Mouse (Mus musculus): ENCODE results near the gene Mical3. TPM values are rescaled to one million over a fixed set of nuclear protein-coding genes. Genes with fewer than 3 reads are reported as not detected.

Gene Mical3
- polyA plus RNA-seq, 1 experiment from 2014 or later, result 33.8 TPM

- Histone ChIP-seq H3K4me2 (no peak overlapping the region), H3K27ac (no peak overlapping the region), H3K36me3 (peaks cover 72% of the 10 kb centered on the region), H3K27me3 (no peaks in the 10 kb centered on the region), H3K9ac (no peak overlapping the region), H3K9me3 (no peaks in the 10 kb centered on the region), H3K4me3 (no peak overlapping the region), H3K4me1 (replicated peaks) (peaks cover 10% of the 10 kb centered on the region)
- WGBS, result 95% methylated on average over 8 of the region's 8 CpGs
- no peak for ATAC-seq (ENCODE audit: low FRiP score)
These were observed 121.1 kb downstream of the Mical3 start for GRCm38 (mm10) chr6:121009651-121010050.

- no peak overlapping the region for H3K27ac ChIP-seq
- WGBS, result 53% methylated on average over 4 of the region's 4 CpGs
- H3K27me3 ChIP-seq, result no peaks in the 10 kb centered on the region
- H3K36me3 ChIP-seq, result peaks cover 71% of the 10 kb centered on the region
- H3K9ac ChIP-seq, result no peak overlapping the region
- ATAC-seq (ENCODE audit: low FRiP score), result no peak
- H3K4me3 ChIP-seq, result no peak overlapping the region
- no peak overlapping the region for H3K4me2 ChIP-seq
- H3K9me3 ChIP-seq, result no peaks in the 10 kb centered on the region
- peaks cover 5% of the 10 kb centered on the region for H3K4me1 ChIP-seq (replicated peaks)
These were observed 125.8 kb downstream of the Mical3 start for GRCm38 (mm10) chr6:121004959-121005358.

GRCm38 (mm10) chr6:121002952-121003351, 127.8 kb downstream of the Mical3 start:
- peaks cover 5% of the 10 kb centered on the region for H3K4me1 ChIP-seq (replicated peaks)
- H3K4me2 ChIP-seq, result no peak overlapping the region
- H3K9me3 ChIP-seq, result no peaks in the 10 kb centered on the region
- ATAC-seq (ENCODE audit: low FRiP score), result 0 out of 2 replicates have a peak, but pooled peaks have one; percentile 40
- H3K4me3 ChIP-seq, result no peak overlapping the region
- 70% methylated on average over 3 of the region's 3 CpGs for WGBS
- no peaks in the 10 kb centered on the region for H3K27me3 ChIP-seq
- H3K27ac ChIP-seq, result no peak overlapping the region
- peaks cover 67% of the 10 kb centered on the region for H3K36me3 ChIP-seq
- no peak overlapping the region for H3K9ac ChIP-seq

GRCm38 (mm10) chr6:120999860-121000526, 130.8 kb downstream of the Mical3 start:
- ATAC-seq (ENCODE audit: low FRiP score), result no peak
- 88% methylated on average over 8 of the region's 8 CpGs for WGBS

GRCm38 (mm10) chr6:120999087-120999486, 131.7 kb downstream of the Mical3 start:
- Histone ChIP-seq H3K36me3 (peaks cover 61% of the 10 kb centered on the region), H3K9ac (no peak overlapping the region), H3K4me2 (no peak overlapping the region), H3K27ac (no peak overlapping the region), H3K4me3 (no peak overlapping the region), H3K9me3 (no peaks in the 10 kb centered on the region), H3K4me1 (replicated peaks) (no peaks in the 10 kb centered on the region), H3K27me3 (no peaks in the 10 kb centered on the region)
- 88% methylated on average over 5 of the region's 5 CpGs for WGBS
- ATAC-seq (ENCODE audit: low FRiP score), result no peak

More at GRCm38 (mm10) chr6:120999860-121000526, 130.8 kb downstream of the Mical3 start:
- Histone ChIP-seq H3K27ac (no peak overlapping the region), H3K4me1 (replicated peaks) (peaks cover 3% of the 10 kb centered on the region), H3K9me3 (no peaks in the 10 kb centered on the region), H3K36me3 (peaks cover 59% of the 10 kb centered on the region), H3K4me2 (no peak overlapping the region), H3K4me3 (no peak overlapping the region), H3K27me3 (no peaks in the 10 kb centered on the region), H3K9ac (no peak overlapping the region)

GRCm38 (mm10) chr6:120996607-120997006, 134.2 kb downstream of the Mical3 start:
- Histone ChIP-seq H3K27me3 (no peaks in the 10 kb centered on the region), H3K4me2 (no peak overlapping the region), H3K9ac (peak overlapping the region; percentile 24; the same call in 1 of the 2 replicates), H3K27ac (no peak overlapping the region), H3K9me3 (no peaks in the 10 kb centered on the region), H3K4me1 (replicated peaks) (0 out of 2 replicates have a peak, but pooled peaks cover 6% of the 10 kb centered on the region), H3K36me3 (peaks cover 46% of the 10 kb centered on the region), H3K4me3 (no peak overlapping the region)
- ATAC-seq (ENCODE audit: low FRiP score), result no peak
- WGBS, result 84% methylated on average over 6 of the region's 6 CpGs

- ATAC-seq (ENCODE audit: low FRiP score), result no peak
- no peak overlapping the region for H3K27ac ChIP-seq
- no peak overlapping the region for H3K9ac ChIP-seq
- no peaks in the 10 kb centered on the region for H3K27me3 ChIP-seq
- peaks cover 37% of the 10 kb centered on the region for H3K36me3 ChIP-seq
- H3K4me1 ChIP-seq (replicated peaks), result 0 out of 2 replicates have a peak, but pooled peaks cover 6% of the 10 kb centered on the region
- H3K4me2 ChIP-seq, result no peak overlapping the region
- no peak overlapping the region for H3K4me3 ChIP-seq
- 91% methylated on average over 9 of the region's 9 CpGs for WGBS
- H3K9me3 ChIP-seq, result no peaks in the 10 kb centered on the region
These were observed 135.3 kb downstream of the Mical3 start for GRCm38 (mm10) chr6:120995541-120995940.

- no peaks in the 10 kb centered on the region for H3K27me3 ChIP-seq
- peaks cover 19% of the 10 kb centered on the region for H3K36me3 ChIP-seq
- H3K27ac ChIP-seq, result 0 out of 2 replicates have a peak overlapping the region, but pooled peaks have one; percentile 35
- 86% methylated on average over 6 of the region's 6 CpGs for WGBS
- no peak overlapping the region for H3K4me2 ChIP-seq
- no peak for ATAC-seq (ENCODE audit: low FRiP score)
- H3K9me3 ChIP-seq, result no peaks in the 10 kb centered on the region
- peaks cover 21% of the 10 kb centered on the region for H3K4me1 ChIP-seq (replicated peaks)
- no peak overlapping the region for H3K4me3 ChIP-seq
- no peak overlapping the region for H3K9ac ChIP-seq
These were observed 138.9 kb downstream of the Mical3 start for GRCm38 (mm10) chr6:120991857-120992256.

GRCm38 (mm10) chr6:120987571-120988084, 143.2 kb downstream of the Mical3 start:
- H3K4me3 ChIP-seq, result no peak overlapping the region
- H3K9me3 ChIP-seq, result no peaks in the 10 kb centered on the region
- ATAC-seq (ENCODE audit: low FRiP score), result 0 out of 2 replicates have a peak, but pooled peaks have one; percentile 19
- no peaks in the 10 kb centered on the region for H3K27me3 ChIP-seq
- peak overlapping the region; percentile 64 for H3K27ac ChIP-seq
- H3K36me3 ChIP-seq, result peaks cover 21% of the 10 kb centered on the region
- WGBS, result 31% methylated on average over 10 of the region's 10 CpGs
- no peak overlapping the region for H3K4me2 ChIP-seq
- no peak overlapping the region for H3K9ac ChIP-seq
- H3K4me1 ChIP-seq (replicated peaks), result peaks cover 21% of the 10 kb centered on the region

GRCm38 (mm10) chr6:120987164-120987563, 143.6 kb downstream of the Mical3 start:
- no peak for ATAC-seq (ENCODE audit: low FRiP score)
- Histone ChIP-seq H3K27ac (peak overlapping the region; percentile 64), H3K4me3 (no peak overlapping the region), H3K4me1 (replicated peaks) (peaks cover 20% of the 10 kb centered on the region), H3K9ac (no peak overlapping the region), H3K36me3 (peaks cover 25% of the 10 kb centered on the region), H3K27me3 (no peaks in the 10 kb centered on the region), H3K4me2 (no peak overlapping the region), H3K9me3 (no peaks in the 10 kb centered on the region)
- WGBS, result 76% methylated on average over 10 of the region's 10 CpGs

GRCm38 (mm10) chr6:120986172-120986571, 144.6 kb downstream of the Mical3 start:
- peaks cover 15% of the 10 kb centered on the region for H3K4me1 ChIP-seq (replicated peaks)

GRCm38 (mm10) chr6:120982314-120982713, 148.5 kb downstream of the Mical3 start:
- Histone ChIP-seq H3K4me1 (replicated peaks) (peaks cover 16% of the 10 kb centered on the region), H3K4me3 (no peak overlapping the region), H3K9ac (no peak overlapping the region), H3K27me3 (no peaks in the 10 kb centered on the region), H3K4me2 (no peak overlapping the region), H3K36me3 (peaks cover 58% of the 10 kb centered on the region), H3K27ac (no peak overlapping the region), H3K9me3 (no peaks in the 10 kb centered on the region)
- WGBS, result 95% methylated on average over 13 of the region's 13 CpGs
- ATAC-seq (ENCODE audit: low FRiP score), result no peak

More at GRCm38 (mm10) chr6:120986172-120986571, 144.6 kb downstream of the Mical3 start:
- Histone ChIP-seq H3K9ac (no peak overlapping the region), H3K4me3 (no peak overlapping the region), H3K27me3 (no peaks in the 10 kb centered on the region), H3K4me2 (no peak overlapping the region), H3K27ac (no peak overlapping the region), H3K36me3 (peaks cover 35% of the 10 kb centered on the region), H3K9me3 (no peaks in the 10 kb centered on the region)
- WGBS, result 84% methylated on average over 3 of the region's 3 CpGs
- no peak for ATAC-seq (ENCODE audit: low FRiP score)

GRCm38 (mm10) chr6:120981537-120981936, 149.3 kb downstream of the Mical3 start:
- H3K36me3 ChIP-seq, result peaks cover 58% of the 10 kb centered on the region
- no peak overlapping the region for H3K27ac ChIP-seq
- 63% methylated on average over 6 of the region's 6 CpGs for WGBS
- no peak for ATAC-seq (ENCODE audit: low FRiP score)
- no peaks in the 10 kb centered on the region for H3K9me3 ChIP-seq
- H3K27me3 ChIP-seq, result no peaks in the 10 kb centered on the region
- H3K4me3 ChIP-seq, result no peak overlapping the region
- no peak overlapping the region for H3K9ac ChIP-seq
- H3K4me1 ChIP-seq (replicated peaks), result peaks cover 21% of the 10 kb centered on the region
- H3K4me2 ChIP-seq, result no peak overlapping the region
